Mouse (Mus musculus) heart, embryonic 16.5 days (tissue): ENCODE measurements at regions not wholly inside any gene's neighbourhood (a gene's known extent, or its start where the extent isn't known, plus 50 kb on each side); places are given as distances from the start of the nearest gene placed in this dataset.

ENCODE experiments used
- ATAC-seq: fragments of 200-750 bp; cut with Nextera tagmentation; replicated peaks from 2 replicates; pipeline ENCODE4 v1.8.0; 2017; ENCODE audit warnings: moderate number of reproducible peaks; ENCODE audit not compliant: insufficient read depth, low FRiP score; ENCODE audit errors: extremely low read depth
- H3K27ac ChIP-seq: fragments of 300-500 bp; sonication (generic); 2 replicates; pipeline ENCODE4 v1.5.1; 2014; ENCODE audit warnings: mild to moderate bottlenecking, low read length, control low read depth, moderate library complexity
- H3K27me3 ChIP-seq: fragments of 300-500 bp; sonication (generic); 2 replicates; pipeline ENCODE4 v1.6.1; 2014; ENCODE audit warnings: low read length, mixed read lengths; ENCODE audit not compliant: control insufficient read depth, insufficient read depth
- H3K36me3 ChIP-seq: fragments of 300-500 bp; sonication (generic); 2 replicates; pipeline ENCODE4 v1.6.1; 2014; ENCODE audit not compliant: control insufficient read depth, insufficient read depth
- H3K4me1 ChIP-seq: fragments of 300-500 bp; sonication (generic); 2 replicates; pipeline ENCODE4 v1.6.1; 2014; ENCODE audit warnings: low read length, mixed read lengths; ENCODE audit not compliant: control insufficient read depth, insufficient read depth
- H3K4me2 ChIP-seq: fragments of 300-500 bp; sonication (generic); 2 replicates; pipeline ENCODE4 v1.6.1; 2014; ENCODE audit warnings: low read depth, mild to moderate bottlenecking, control low read depth, low read length
- H3K4me3 ChIP-seq: fragments of 300-500 bp; sonication (generic); 2 replicates; pipeline ENCODE4 v1.5.1; 2014; ENCODE audit warnings: mild to moderate bottlenecking, control low read depth, low read length
- H3K9ac ChIP-seq: fragments of 300-500 bp; sonication (generic); 2 replicates; pipeline ENCODE4 v1.6.1; 2014; ENCODE audit warnings: low read length, control low read depth
- H3K9me3 ChIP-seq: fragments of 300-500 bp; sonication (generic); replicated peaks from 2 replicates; pipeline ENCODE4 v1.6.1; 2016; ENCODE audit warnings: low read length; ENCODE audit not compliant: control insufficient read depth
- WGBS: fragments of 180-500 bp; shearing (Covaris S2); extraction: QIAGEN DNeasy Blood & Tissue Kit; methylation state at CpG from one replicate; pipeline ENCODE4 v1.1.7; 2014; 5-methylcytosine and 5-hydroxymethylcytosine counted together

DNA sequence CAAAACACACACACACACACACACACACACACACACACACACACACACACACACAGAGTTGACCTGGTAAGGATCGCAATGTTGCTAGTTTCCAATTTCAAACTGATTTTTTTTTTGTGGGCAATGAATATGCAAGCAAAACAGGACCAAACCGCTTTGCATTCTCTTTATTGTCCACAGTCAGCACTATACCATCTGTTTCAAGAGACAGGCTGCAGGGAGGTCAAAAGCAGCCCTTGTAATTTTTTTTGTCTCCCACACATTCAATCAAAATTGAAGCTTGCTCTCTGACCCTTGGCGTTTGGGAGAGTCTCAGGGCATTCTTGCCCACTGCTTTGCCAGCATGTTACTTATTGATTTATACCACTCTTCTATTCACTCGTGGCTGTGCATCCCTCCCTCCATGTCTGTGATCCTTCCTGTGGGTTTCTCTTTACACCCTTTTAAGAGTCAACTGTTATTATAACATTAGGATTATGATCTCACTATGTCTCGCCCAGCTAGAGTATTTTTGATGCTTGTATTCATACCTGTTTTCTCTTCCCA is 110.1 kb downstream of the S1pr1 start:
- no peak overlapping the region for H3K27ac ChIP-seq
- no peak overlapping the region for H3K4me3 ChIP-seq
- H3K4me2 ChIP-seq: no peak overlapping the region
- ATAC-seq: no peak
- H3K9ac ChIP-seq: no peak overlapping the region
- H3K27me3 ChIP-seq: no peaks in the 10 kb centered on the region
- WGBS: 70% methylated on average over 5 of the region's 5 CpGs
- no peaks in the 10 kb centered on the region for H3K9me3 ChIP-seq
- no peaks in the 10 kb centered on the region for H3K36me3 ChIP-seq
- no peaks in the 10 kb centered on the region for H3K4me1 ChIP-seq

DNA sequence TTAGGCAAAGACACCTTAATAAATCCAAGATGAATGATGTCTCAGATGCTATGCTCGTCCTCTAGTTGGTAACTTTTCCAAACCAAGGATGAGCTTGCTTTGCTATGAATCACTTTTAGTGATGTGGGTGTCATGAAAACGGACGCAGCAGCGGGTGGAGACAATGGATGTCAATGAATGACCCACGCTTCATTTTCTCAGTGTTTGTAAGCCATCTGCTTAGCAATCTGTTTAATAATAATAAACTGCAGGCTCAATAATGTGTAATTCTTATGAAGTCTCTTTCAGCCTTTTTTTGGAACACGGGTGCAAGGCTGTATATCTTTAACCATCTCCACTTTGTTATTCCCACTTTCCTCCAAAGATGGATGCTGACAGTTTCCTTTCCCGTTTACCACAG is 110.6 kb downstream of the S1pr1 start:
- Histone ChIP-seq H3K4me3 (no peak overlapping the region), H3K4me1 (no peaks in the 10 kb centered on the region), H3K9me3 (no peaks in the 10 kb centered on the region), H3K36me3 (no peaks in the 10 kb centered on the region), H3K4me2 (no peak overlapping the region), H3K27me3 (no peaks in the 10 kb centered on the region), H3K9ac (no peak overlapping the region), H3K27ac (no peak overlapping the region)
- no peak for ATAC-seq
- WGBS: 81% methylated on average over 7 of the region's 7 CpGs

DNA sequence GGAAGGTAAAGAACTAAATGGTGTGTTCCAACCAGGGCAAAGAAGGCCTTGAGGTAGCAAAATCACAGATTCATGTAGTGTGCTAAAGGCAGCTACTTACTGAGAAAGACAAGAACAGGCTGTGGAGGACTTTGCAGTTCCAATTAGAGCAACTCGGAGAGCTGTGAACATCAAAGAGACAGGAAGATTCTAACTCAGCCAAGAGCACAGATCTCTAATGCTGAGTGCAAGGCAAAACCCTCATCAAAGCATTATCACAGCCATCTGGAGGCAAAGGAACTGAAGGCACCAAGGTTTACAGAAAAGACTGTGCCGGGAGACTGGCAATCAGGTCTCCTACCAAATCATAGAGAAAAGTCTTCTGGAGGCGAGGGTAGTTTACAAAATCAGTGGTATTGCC is 111.1 kb downstream of the S1pr1 start:
- Histone ChIP-seq H3K4me3 (no peak overlapping the region), H3K27me3 (no peaks in the 10 kb centered on the region), H3K27ac (no peak overlapping the region), H3K9me3 (no peaks in the 10 kb centered on the region), H3K9ac (no peak overlapping the region), H3K4me1 (no peaks in the 10 kb centered on the region), H3K4me2 (no peak overlapping the region), H3K36me3 (no peaks in the 10 kb centered on the region)
- 74% methylated on average over 3 of the region's 3 CpGs for WGBS
- no peak for ATAC-seq

DNA sequence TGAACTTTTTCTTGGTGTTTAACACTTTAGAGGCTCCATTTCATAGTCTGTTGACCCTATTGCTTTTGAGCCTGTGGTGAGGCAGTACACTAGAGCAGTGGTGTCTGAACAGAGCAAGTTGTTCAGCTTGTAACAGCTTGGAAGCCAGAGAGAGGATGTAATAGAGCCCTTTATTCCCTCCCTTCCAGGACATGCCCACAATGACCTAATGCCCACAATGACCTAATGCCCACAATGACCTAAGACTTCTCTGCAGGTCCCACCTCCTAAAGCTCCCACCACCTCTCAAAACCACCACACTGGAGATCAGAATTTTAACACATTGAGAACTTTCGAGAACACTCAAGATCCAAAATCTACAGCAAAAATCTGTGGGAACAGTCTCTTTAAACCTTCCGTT is 115.6 kb downstream of the S1pr1 start:
- H3K27ac ChIP-seq: no peak overlapping the region
- no peaks in the 10 kb centered on the region for H3K9me3 ChIP-seq
- no peak overlapping the region for H3K4me3 ChIP-seq
- no peak for ATAC-seq
- H3K9ac ChIP-seq: no peak overlapping the region
- H3K4me2 ChIP-seq: no peak overlapping the region
- 89% methylated on average over 2 of the region's 2 CpGs for WGBS
- H3K27me3 ChIP-seq: no peaks in the 10 kb centered on the region
- no peaks in the 10 kb centered on the region for H3K4me1 ChIP-seq
- H3K36me3 ChIP-seq: no peaks in the 10 kb centered on the region

DNA sequence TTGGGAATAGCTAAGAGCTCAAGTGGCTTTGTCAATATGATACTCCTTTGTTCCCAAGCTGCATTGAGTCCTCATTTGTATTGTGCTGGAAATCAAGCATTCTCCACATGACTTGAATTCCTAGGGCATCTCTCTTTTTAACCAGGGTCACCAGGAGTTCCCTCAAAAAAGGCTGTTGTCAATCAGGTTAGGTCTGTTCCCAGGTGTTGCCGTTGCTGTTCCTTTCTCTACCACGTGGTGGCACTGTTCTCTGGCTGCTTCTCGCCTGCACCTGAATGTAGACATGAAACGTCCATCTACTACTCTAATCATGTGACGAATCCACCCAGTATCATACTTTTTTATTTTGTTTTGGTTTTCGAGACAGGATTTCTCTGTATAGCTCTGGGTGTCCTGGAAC is 118.3 kb downstream of the S1pr1 start:
- Histone ChIP-seq H3K4me1 (no peaks in the 10 kb centered on the region), H3K4me3 (no peak overlapping the region), H3K36me3 (no peaks in the 10 kb centered on the region), H3K4me2 (no peak overlapping the region), H3K9ac (no peak overlapping the region), H3K9me3 (no peaks in the 10 kb centered on the region), H3K27me3 (no peaks in the 10 kb centered on the region), H3K27ac (no peak overlapping the region)
- no peak for ATAC-seq
- 19% methylated on average over 6 of the region's 6 CpGs for WGBS

DNA sequence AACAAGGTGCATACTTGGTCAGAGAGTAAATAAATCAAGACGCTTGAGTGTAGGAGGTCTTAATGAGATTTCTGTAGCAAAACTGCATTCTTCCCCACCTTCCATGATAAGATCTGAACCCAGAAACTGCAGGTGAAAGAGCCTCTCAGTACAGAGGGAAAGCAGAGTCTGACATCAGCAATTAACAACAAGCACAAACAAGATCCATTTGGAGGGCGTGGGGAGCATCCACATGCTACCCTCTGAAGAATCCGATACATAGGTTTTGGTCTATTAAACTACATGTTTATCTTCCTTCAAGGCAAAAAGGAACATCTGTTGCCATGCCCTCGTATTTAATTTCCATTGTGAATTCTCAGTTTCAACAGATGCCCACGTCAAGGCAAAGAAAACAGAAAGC is 124.2 kb downstream of the S1pr1 start:
- Histone ChIP-seq H3K4me1 (no peaks in the 10 kb centered on the region), H3K9ac (no peak overlapping the region), H3K27ac (no peak overlapping the region), H3K4me2 (no peak overlapping the region), H3K36me3 (no peaks in the 10 kb centered on the region), H3K9me3 (no peaks in the 10 kb centered on the region), H3K27me3 (no peaks in the 10 kb centered on the region), H3K4me3 (no peak overlapping the region)
- no peak for ATAC-seq
- 71% methylated on average over 5 of the region's 5 CpGs for WGBS

DNA sequence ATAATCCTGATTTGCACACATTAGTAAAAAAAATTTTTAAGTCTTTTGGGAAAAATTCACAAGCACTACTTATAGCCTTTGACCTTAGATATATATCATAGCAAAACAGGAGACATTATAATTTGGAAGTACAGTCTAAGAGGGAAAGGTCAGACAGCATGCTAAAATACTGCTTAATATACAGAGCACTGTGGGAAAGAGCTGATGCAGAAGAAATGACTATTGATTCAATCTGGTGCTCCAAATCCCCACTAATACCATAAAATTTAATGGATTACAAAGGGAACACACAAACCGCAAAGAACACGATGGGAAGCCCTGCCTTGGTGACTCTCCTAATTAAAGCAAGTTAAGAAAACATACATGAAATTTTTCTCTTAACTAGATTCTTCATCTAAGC is 126.3 kb downstream of the S1pr1 start:
- no peak overlapping the region for H3K4me2 ChIP-seq
- no peak overlapping the region for H3K9ac ChIP-seq
- 79% methylated on average over 2 of the region's 2 CpGs for WGBS
- no peaks in the 10 kb centered on the region for H3K27me3 ChIP-seq
- ATAC-seq: no peak
- H3K4me3 ChIP-seq: no peak overlapping the region
- H3K27ac ChIP-seq: no peak overlapping the region
- no peaks in the 10 kb centered on the region for H3K4me1 ChIP-seq
- no peaks in the 10 kb centered on the region for H3K9me3 ChIP-seq
- H3K36me3 ChIP-seq: no peaks in the 10 kb centered on the region

DNA sequence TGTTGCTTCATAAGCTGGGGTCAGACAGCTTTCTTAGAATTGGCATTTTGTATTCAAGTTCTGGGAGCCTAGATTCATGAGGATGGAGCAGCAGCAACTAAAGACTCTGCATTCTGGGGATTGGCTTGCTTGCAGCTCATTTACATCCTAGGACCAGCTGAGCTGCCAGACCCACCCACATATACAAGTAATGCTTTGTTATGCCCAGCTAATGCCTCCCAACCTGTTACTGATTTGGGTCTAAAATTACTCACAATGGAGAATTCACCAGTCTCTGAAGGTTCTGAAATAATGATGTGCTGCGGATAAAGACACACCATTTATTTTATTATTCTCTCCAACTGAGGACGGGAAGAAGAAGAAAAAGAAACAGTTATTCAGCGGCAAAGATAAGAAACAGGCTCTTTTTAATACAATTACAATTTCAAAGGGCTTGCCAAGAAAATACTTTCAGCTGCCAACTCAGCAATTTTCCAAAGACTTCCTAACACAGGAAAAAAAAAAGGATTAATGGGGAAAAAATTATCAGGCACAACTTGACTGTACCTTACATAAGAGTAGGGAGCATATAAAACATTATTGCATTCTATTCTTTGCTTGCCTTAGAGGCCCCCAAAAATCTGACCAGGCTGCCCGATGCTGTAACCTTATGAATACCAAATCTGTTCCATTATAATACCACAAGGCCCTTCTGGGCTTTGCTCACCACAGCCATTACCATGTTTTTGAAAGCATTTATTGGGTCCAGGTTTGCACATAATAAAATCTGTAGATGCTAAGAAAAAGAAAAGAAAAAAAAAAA is 134.5 kb downstream of the S1pr1 start:
- H3K4me2 ChIP-seq: no peak overlapping the region
- H3K27ac ChIP-seq: no peak overlapping the region
- ATAC-seq: no peak
- WGBS: 59% methylated on average over 4 of the region's 4 CpGs
- H3K4me3 ChIP-seq: no peak overlapping the region
- H3K4me1 ChIP-seq: no peaks in the 10 kb centered on the region
- H3K9me3 ChIP-seq: no peaks in the 10 kb centered on the region
- no peaks in the 10 kb centered on the region for H3K27me3 ChIP-seq
- no peaks in the 10 kb centered on the region for H3K36me3 ChIP-seq
- no peak overlapping the region for H3K9ac ChIP-seq

DNA sequence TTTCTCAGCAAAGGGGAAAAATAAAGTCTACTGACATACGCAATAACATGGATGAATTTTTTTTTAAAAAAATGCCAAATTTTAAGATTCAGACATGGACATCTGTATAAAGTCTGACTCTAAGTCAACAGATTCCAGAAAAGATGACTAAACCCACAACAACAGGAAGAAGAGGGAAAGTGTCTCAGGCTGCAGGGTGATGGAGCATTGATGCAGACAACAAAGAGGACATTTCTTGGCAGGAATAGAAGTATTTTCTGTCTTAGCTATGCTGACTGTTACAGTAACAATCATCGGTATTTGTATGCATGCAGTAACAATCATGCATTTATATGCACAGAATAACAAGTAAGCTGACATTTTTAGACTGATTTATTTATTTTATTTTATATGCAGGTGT is 139.5 kb downstream of the S1pr1 start:
- 89% methylated on average over 2 of the region's 2 CpGs for WGBS
- H3K27me3 ChIP-seq: no peaks in the 10 kb centered on the region
- H3K9ac ChIP-seq: no peak overlapping the region
- no peak overlapping the region for H3K4me2 ChIP-seq
- H3K36me3 ChIP-seq: no peaks in the 10 kb centered on the region
- H3K9me3 ChIP-seq: no peaks in the 10 kb centered on the region
- ATAC-seq: no peak
- no peak overlapping the region for H3K27ac ChIP-seq
- no peaks in the 10 kb centered on the region for H3K4me1 ChIP-seq
- H3K4me3 ChIP-seq: no peak overlapping the region
